Mouse (Mus musculus) MEL-GATA-1-ER (cell line): ENCODE results near the gene Ing1.

Experiments
- DNase-seq: peaks from one replicate; pipeline ENCODE4 v3.0.0-alpha.2; 2012; ENCODE audit warnings: low read depth; ENCODE audit errors: extremely low read depth

Gene Ing1

GRCm38 (mm10) chr8:11554799-11555719, at the start of gene Ing1:
TSS of gene Ing1 (plus strand) at chr8:11555571.
- DNase-seq = peak; percentile 85

- no peak for DNase-seq
These were observed 49.3 kb upstream of the Ing1 start for GRCm38 (mm10) chr8:11506074-11506473.

DNA sequence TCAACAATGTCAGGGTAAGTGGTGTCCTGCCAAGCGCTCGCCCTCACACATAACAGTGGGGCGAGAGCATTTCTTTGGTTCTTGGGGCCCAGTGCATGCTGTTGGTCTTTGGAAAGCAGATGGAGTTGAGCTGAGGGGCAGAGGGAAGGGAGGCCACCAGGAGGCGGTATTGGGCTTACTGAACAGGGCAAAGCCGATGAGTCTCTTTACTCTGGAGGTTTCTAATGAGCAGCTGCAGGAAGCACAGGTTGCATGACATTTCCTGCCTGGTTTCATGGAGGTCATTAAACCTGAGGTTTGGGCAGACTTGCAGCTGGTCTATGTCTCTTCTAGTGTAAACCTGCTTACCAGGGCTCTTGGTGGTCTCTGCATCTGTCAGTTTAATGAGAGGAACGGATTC, 48.6 kb upstream of the Ing1 start:
- DNase-seq = peak; percentile 23

DNA sequence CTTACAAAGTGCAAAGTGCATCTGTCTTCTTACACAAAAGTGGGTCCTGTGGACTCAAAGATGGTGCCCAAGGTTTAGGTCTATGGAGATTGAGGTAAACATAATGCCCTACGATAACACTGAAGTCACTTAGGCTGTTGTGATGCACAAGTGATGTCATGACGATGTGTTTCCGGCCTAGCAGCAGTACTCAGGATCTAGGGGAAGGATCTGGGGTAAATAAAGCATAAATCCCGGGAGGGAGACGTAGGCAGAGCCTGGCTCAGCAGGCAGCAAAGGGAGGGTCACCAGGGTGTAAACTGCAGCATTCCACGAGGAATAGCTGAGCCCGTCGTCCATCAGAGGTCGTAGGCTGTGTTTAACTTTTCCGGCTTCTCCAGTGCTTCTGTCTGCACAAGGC, 46.5 kb upstream of the Ing1 start:
- no peak for DNase-seq

DNA sequence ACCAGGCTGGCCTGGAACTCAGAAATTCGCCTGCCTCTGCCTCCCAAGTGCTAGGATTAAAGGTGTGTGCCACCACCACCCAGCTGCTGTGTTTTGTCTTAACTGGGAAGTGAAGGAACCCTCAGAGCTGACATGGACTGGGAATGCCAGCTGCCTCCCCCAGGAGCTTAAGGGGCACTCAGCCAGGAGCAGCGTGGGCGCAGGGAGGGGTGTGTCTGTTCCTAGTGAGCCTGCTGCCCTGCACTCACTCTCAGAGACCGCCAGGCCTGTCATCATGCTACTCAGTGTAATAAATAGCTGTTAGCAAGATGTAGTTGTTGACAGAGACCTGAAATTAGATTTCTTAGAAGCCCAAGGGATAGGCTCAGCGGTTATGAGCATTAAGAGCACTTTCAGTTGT, 44.4 kb upstream of the Ing1 start:
- no peak for DNase-seq

GRCm38 (mm10) chr8:11512711-11513110, 42.7 kb upstream of the Ing1 start:
- DNase-seq = peak; percentile 44

- DNase-seq = no peak
These were observed 42.1 kb upstream of the Ing1 start for GRCm38 (mm10) chr8:11513247-11513646.

DNA sequence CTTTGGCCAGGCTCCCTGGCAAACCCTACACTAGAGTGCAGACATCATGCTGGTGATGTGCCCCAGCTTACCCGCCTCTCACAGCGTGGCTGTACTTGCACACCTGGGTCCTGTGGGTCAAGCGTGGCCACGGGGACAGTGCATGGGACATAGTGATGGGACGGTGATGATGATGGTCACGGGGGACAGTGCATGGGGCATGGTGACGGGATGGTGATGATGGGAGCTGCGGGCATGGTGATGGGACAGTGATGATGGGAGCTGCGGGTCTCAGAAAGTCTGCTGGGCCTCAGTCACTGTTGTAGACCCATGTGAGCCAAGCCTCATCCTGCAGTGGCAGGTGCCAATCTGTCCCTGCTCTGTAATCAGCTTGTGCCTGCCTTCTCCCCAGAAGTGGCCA, 39.1 kb upstream of the Ing1 start:
- no peak for DNase-seq

GRCm38 (mm10) chr8:11517366-11518055, 37.9 kb upstream of the Ing1 start:
- DNase-seq = no peak

DNA sequence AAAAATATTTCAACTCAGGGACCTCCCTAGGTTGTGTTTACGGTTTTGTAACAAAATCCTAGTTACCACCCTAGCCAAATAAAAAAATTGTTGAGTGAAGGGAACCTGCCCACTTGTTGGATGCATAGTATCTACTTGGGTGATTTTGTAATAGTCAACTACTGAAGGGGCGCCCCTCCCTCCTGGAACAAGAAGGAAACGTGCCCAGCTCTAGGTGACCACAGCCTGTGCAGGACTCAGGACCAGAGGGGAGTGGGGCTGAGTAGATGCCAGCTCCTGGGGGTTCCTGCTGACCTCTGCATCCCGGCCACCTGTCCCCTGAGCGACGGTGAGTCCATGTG, 37.3 kb upstream of the Ing1 start:
- DNase-seq = no peak

GRCm38 (mm10) chr8:11518676-11519075, 36.7 kb upstream of the Ing1 start:
- DNase-seq = no peak

- no peak for DNase-seq
These were observed 32.0 kb upstream of the Ing1 start for GRCm38 (mm10) chr8:11523331-11523730.

GRCm38 (mm10) chr8:11530155-11530770, 25.1 kb upstream of the Ing1 start:
- no peak for DNase-seq

DNA sequence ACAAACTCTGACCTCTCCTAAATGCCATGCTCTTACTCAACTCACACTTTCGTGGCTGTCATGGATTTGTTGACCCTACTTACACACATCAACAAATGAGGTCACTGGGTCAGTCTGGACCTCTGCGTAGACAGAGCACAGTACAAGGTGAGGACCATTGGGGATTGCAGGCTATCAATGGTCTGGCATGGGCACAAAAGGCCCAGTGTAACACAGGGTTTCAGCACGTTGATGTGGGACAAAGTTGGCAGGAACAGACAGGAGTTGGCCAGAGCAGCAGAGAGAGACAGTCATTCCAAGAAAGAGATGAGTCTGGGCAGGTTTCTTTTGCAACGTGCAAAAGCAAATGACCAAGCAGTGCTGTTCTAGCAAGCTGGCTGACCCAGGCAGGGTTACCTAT, 24.5 kb upstream of the Ing1 start:
- DNase-seq = no peak

- DNase-seq = no peak
These were observed 20.9 kb upstream of the Ing1 start for GRCm38 (mm10) chr8:11534494-11534893.

DNA sequence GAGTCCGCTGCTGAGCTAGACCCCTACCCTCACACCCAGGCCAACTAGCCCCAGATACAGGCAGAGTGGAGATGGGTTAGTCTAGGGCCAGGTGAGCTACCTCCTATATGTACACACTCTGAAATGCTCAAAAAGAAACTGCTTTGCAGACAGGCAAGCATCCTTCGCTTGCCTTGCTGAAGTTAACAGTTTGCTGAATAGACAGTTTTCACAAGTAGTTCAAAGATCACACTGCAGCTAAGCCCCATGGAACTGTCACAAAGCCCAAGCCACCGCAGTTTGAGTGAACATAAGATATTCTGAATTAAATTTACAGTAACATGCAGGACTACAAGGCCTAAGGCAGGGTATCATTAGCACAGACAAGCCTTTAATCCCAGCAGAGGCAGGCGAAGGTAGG, 16.3 kb upstream of the Ing1 start:
- no peak for DNase-seq

GRCm38 (mm10) chr8:11540182-11540581, 15.2 kb upstream of the Ing1 start:
- no peak for DNase-seq

DNA sequence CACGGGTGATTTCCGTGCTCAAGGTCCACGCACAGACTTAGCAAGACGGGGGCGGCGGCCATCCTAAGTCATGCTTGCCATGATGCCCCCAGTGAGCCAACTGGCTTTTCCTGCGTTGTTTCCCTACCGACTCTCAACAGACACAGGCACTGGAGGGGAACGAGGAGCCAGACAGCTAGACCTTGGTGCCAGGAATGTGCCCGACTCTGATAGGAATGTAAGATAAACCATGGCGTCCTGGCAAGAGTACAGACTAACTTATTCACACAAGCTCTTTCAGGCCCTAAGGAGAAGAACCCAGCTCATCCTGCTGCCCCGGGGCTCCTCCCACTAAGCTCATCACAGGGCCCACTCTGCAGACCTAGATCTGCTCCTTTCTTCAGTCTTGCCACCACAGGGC, 13.3 kb upstream of the Ing1 start:
- DNase-seq = no peak

DNA sequence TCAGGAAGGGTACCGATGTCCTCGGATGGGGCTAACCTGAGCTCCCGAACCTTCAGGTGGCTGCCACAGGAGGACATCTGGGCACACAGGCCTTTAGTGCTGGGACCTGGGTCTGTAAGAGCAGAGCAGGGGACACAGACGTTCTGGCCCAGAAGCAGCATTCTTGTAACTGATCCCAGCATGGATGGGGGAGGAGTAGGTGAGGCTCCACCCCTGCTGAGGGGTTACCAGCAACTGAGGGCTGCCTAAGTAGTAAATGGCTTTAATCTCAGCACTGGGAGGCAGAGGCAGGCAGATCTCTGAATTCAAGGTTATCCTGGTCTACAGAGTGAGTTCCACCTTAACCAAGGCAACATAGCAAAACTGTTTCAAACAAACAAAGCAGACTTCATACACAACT, 12.5 kb upstream of the Ing1 start:
- DNase-seq = no peak

GRCm38 (mm10) chr8:11544386-11544785, 11.0 kb upstream of the Ing1 start:
- no peak for DNase-seq

GRCm38 (mm10) chr8:11547063-11547462, 8.3 kb upstream of the Ing1 start:
- no peak for DNase-seq

DNA sequence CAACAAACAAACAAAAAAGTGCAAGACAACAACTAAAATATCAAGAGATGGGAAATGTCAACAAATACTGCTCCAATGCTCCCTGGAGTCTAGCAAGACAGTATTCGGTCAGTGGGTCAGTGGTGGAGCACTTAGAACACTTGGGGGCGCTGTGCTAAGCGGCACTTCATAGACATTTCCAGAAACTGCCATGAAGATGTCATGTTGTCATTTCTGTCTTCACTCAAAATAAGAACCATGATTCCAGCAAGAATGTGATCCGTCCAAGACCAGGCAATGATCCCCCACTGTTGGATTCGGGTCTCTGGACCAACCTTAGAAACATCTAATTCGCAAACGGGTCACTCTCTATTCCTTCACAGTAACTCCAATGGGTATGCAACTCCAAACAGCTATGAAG, 5.7 kb upstream of the Ing1 start:
- peak; percentile 73 for DNase-seq
